Mouse (Mus musculus) lung, embryonic 16.5 days (tissue): ENCODE data around the gene Llgl2. TPM values are rescaled to one million over a fixed set of nuclear protein-coding genes. Genes with fewer than 3 reads are reported as not detected.

Experiments used
- ATAC-seq: fragments of 200-750 bp; cut with Nextera tagmentation; 2 replicates; pipeline ENCODE4 v1.8.0; 2017; ENCODE audit warnings: low read depth, mild to moderate bottlenecking, moderate library complexity
- H3K27ac ChIP-seq: fragments of 300-500 bp; sonication (generic); 2 replicates; pipeline ENCODE4 v1.5.1; 2014; ENCODE audit warnings: mild to moderate bottlenecking, control low read depth, low read length
- H3K27me3 ChIP-seq: fragments of 300-500 bp; sonication (generic); 2 replicates; pipeline ENCODE4 v1.6.1; 2014; ENCODE audit warnings: low read depth, low read length, mixed read lengths; ENCODE audit not compliant: control insufficient read depth, insufficient read depth
- H3K36me3 ChIP-seq: fragments of 300-500 bp; sonication (generic); 2 replicates; pipeline ENCODE4 v1.6.1; 2014; ENCODE audit warnings: low read length; ENCODE audit not compliant: control insufficient read depth, insufficient read depth
- H3K4me1 ChIP-seq: fragments of 300-500 bp; sonication (generic); replicated peaks from 2 replicates; pipeline ENCODE4 v1.6.1; 2014; ENCODE audit warnings: low read length, mixed read lengths; ENCODE audit not compliant: control insufficient read depth, insufficient read depth
- H3K4me2 ChIP-seq: fragments of 300-500 bp; sonication (generic); 2 replicates; pipeline ENCODE4 v1.6.1; 2014; ENCODE audit warnings: low read depth, low read length, control low read depth
- H3K4me3 ChIP-seq: fragments of 300-500 bp; sonication (generic); 2 replicates; pipeline ENCODE4 v1.5.1; 2014; ENCODE audit warnings: mild to moderate bottlenecking, low read length, control low read depth
- H3K9ac ChIP-seq: fragments of 300-500 bp; sonication (generic); 2 replicates; pipeline ENCODE4 v1.6.1; 2014; ENCODE audit warnings: low read length, control low read depth
- H3K9me3 ChIP-seq: fragments of 300-500 bp; sonication (generic); 2 replicates; pipeline ENCODE4 v1.6.1; 2016; ENCODE audit warnings: low read length; ENCODE audit not compliant: control insufficient read depth
- WGBS: fragments of 180-500 bp; shearing (Covaris S2); extraction: QIAGEN DNeasy Blood & Tissue Kit; methylation state at CpG from one replicate; pipeline ENCODE4 v1.1.7; 2014; 5-methylcytosine and 5-hydroxymethylcytosine counted together
- polyA plus RNA-seq: library from polyadenylated mRNA; unstranded; fragments of >200 nt; fragmentation: Nextera tagmentation; extraction: Ambion mirVana; gene quantifications from 2 replicates; pipeline ENCODE4 v1.2.1, GENCODE M21; 2015

The Llgl2 gene
- polyA plus RNA-seq, 1 experiment from 2014 or later = 45.0 TPM

GRCm38 (mm10) chr11:115892213-115892612 lies 68.4 kb downstream of the Llgl2 start:
- Histone ChIP-seq H3K27ac (no peak overlapping the region), H3K9me3 (no peaks in the 10 kb centered on the region), H3K4me1 (peaks cover 4% of the 10 kb centered on the region; the same call in 1 of the 2 replicates), H3K36me3 (peaks cover 6% of the 10 kb centered on the region; the same call in 1 of the 2 replicates), H3K9ac (no peak overlapping the region), H3K4me3 (no peak overlapping the region), H3K4me2 (no peak overlapping the region), H3K27me3 (no peaks in the 10 kb centered on the region)
- ATAC-seq = no peak
- WGBS = 57% methylated on average over 6 of the region's 6 CpGs

- no peak for ATAC-seq
- Histone ChIP-seq H3K4me3 (no peak overlapping the region), H3K36me3 (peaks cover 6% of the 10 kb centered on the region; the same call in 1 of the 2 replicates), H3K4me1 (peaks cover 4% of the 10 kb centered on the region; the same call in 1 of the 2 replicates), H3K27me3 (no peaks in the 10 kb centered on the region), H3K9me3 (no peaks in the 10 kb centered on the region), H3K27ac (no peak overlapping the region), H3K9ac (no peak overlapping the region), H3K4me2 (no peak overlapping the region)
- WGBS = 83% methylated on average over 9 of the region's 9 CpGs
Measured at GRCm38 (mm10) chr11:115893071-115893470, 69.2 kb downstream of the Llgl2 start.

GRCm38 (mm10) chr11:115894755-115895520 lies 71.1 kb downstream of the Llgl2 start:
- WGBS = 69% methylated on average over 14 of the region's 14 CpGs
- no peak for ATAC-seq

GRCm38 (mm10) chr11:115898446-115898845 lies 74.6 kb downstream of the Llgl2 start:
- H3K4me2 ChIP-seq = no peak overlapping the region
- peaks cover 38% of the 10 kb centered on the region for H3K4me1 ChIP-seq
- H3K4me3 ChIP-seq = no peak overlapping the region
- H3K27ac ChIP-seq = no peak overlapping the region
- peaks cover 6% of the 10 kb centered on the region; the same call in 1 of the 2 replicates for H3K36me3 ChIP-seq
- 78% methylated on average over 7 of the region's 7 CpGs for WGBS
- no peaks in the 10 kb centered on the region for H3K9me3 ChIP-seq
- H3K27me3 ChIP-seq = no peaks in the 10 kb centered on the region
- no peak overlapping the region for H3K9ac ChIP-seq
- ATAC-seq = no peak

More at GRCm38 (mm10) chr11:115894755-115895520, 71.1 kb downstream of the Llgl2 start:
- no peak overlapping the region for H3K4me2 ChIP-seq
- peaks cover 9% of the 10 kb centered on the region for H3K4me1 ChIP-seq
- no peak overlapping the region for H3K9ac ChIP-seq
- H3K27ac ChIP-seq = no peak overlapping the region
- peaks cover 6% of the 10 kb centered on the region; the same call in 1 of the 2 replicates for H3K36me3 ChIP-seq
- no peaks in the 10 kb centered on the region for H3K9me3 ChIP-seq
- H3K4me3 ChIP-seq = no peak overlapping the region
- no peaks in the 10 kb centered on the region for H3K27me3 ChIP-seq

GRCm38 (mm10) chr11:115898886-115899285 lies 75.0 kb downstream of the Llgl2 start:
- Histone ChIP-seq H3K9ac (no peak overlapping the region), H3K4me3 (no peak overlapping the region), H3K36me3 (peaks cover 5% of the 10 kb centered on the region; the same call in 1 of the 2 replicates), H3K27ac (no peak overlapping the region), H3K9me3 (no peaks in the 10 kb centered on the region), H3K27me3 (no peaks in the 10 kb centered on the region), H3K4me2 (no peak overlapping the region), H3K4me1 (peaks cover 42% of the 10 kb centered on the region)
- 12% methylated on average over 4 of the region's 4 CpGs for WGBS
- ATAC-seq = no peak

GRCm38 (mm10) chr11:115899486-115900266 lies 75.8 kb downstream of the Llgl2 start, which contains the start of gene Smim5:
Gene Smim5 (plus strand): TSS chr11:115899966.
- Histone ChIP-seq H3K27me3 (no peaks in the 10 kb centered on the region), H3K9ac (peak within 1 kb of the TSS; percentile 10; the same call in 1 of the 2 replicates), H3K4me1 (peaks cover 50% of the 10 kb centered on the region), H3K27ac (peak within 1 kb of the TSS; percentile 45), H3K4me3 (peak within 1 kb of the TSS; percentile 12; the same call in 1 of the 2 replicates), H3K9me3 (no peaks in the 10 kb centered on the region), H3K4me2 (peak within 1 kb of the TSS; percentile 18), H3K36me3 (peaks cover 2% of the 10 kb centered on the region; the same call in 1 of the 2 replicates)
- peak; percentile 72 for ATAC-seq
- 25% methylated on average over 16 of the region's 16 CpGs for WGBS

GRCm38 (mm10) chr11:115900561-115901337 lies 76.9 kb downstream of the Llgl2 start:
- Histone ChIP-seq H3K4me3 (peak overlapping the region; percentile 12; the same call in 1 of the 2 replicates), H3K9ac (peak overlapping the region; percentile 10; the same call in 1 of the 2 replicates), H3K27me3 (no peaks in the 10 kb centered on the region), H3K4me1 (peaks cover 60% of the 10 kb centered on the region), H3K9me3 (no peaks in the 10 kb centered on the region), H3K27ac (no peak overlapping the region), H3K36me3 (no peaks in the 10 kb centered on the region; the same call in 1 of the 2 replicates), H3K4me2 (peak overlapping the region; percentile 6; the same call in 1 of the 2 replicates)
- ATAC-seq = no peak
- WGBS = 67% methylated on average over 8 of the region's 8 CpGs

GRCm38 (mm10) chr11:115901338-115902161 lies 77.7 kb downstream of the Llgl2 start:
- ATAC-seq = no peak
- Histone ChIP-seq H3K27me3 (no peaks in the 10 kb centered on the region), H3K36me3 (no peaks in the 10 kb centered on the region; the same call in 1 of the 2 replicates), H3K27ac (0 out of 2 replicates have a peak overlapping the region, but pooled peaks have one; percentile 8), H3K4me2 (peak overlapping the region; percentile 8; the same call in 1 of the 2 replicates), H3K9me3 (no peaks in the 10 kb centered on the region), H3K4me3 (no peak overlapping the region), H3K4me1 (peaks cover 65% of the 10 kb centered on the region), H3K9ac (0 out of 2 replicates have a peak overlapping the region, but pooled peaks have one; percentile 29)
- WGBS = 81% methylated on average over 9 of the region's 9 CpGs
